Mouse (Mus musculus): ENCODE data around the gene Cdca5. TPM values are rescaled to one million over a fixed set of nuclear protein-coding genes. Genes with fewer than 3 reads are reported as not detected.
"Not testable (repeated sequence)": the region's sequence is repeated elsewhere in the genome, so short reads cannot be mapped to it uniquely, and the experiment has no call there.

Cdca5 gene
- total and polyA plus RNA-seq, 2 experiments from 2014 or later, result 3.0 to 4.7 TPM

DNA sequence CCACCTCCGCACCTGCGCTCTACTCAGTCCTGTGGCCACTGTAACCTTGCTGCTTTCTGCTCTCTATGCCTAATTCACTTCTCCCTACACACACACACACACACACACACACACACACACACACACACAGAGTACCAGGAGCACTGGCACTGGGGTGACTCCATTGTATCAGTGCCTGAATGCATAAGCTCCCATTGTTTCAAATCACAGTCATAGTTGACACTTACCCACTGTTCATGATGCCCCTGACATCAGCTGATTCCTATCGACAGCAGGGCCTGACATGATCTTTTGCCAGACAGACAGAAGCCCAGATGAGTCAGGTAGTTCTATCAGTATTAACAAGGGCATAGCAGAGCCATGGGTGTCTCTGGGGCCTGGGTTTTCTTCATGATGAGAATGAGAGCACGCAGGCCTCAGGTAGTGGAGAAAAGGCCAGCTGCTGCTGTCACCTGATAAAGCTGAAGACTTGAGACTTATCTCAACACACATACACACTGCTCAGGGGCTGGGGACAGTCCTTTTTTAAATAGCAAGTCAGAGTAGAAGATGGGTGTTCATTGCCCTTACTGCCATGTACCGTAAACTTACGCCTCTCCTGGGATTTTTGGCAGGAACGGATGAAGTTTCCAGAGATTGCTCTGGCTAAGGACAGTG lies 47.5 kb downstream of the Cdca5 start:
- Histone ChIP-seq H3K4me1 (ENCODE audit: insufficient read depth) (no peaks in the 10 kb centered on the region; the same call in 1 of the 2 replicates), H3K4me3 (ENCODE audit: low read depth, low read length) (no peak overlapping the region), H3K9ac (no peak overlapping the region), H3K4me2 (ENCODE audit: low read depth) (no peak overlapping the region), H3K36me3 (ENCODE audit: insufficient read depth) (peaks cover 32% of the 10 kb centered on the region), H3K9me3 (ENCODE audit: low read length) (no peaks in the 10 kb centered on the region), H3K27me3 (ENCODE audit: insufficient read depth, low read length) (no peaks in the 10 kb centered on the region), H3K27ac (ENCODE audit: low read depth, low read length) (no peak overlapping the region)
- no peak for TF ChIP-seq CTCF (IDR thresholded peaks at IDR 0.05; ENCODE audit: low read depth)
- no peak for ATAC-seq
- DNase-seq, result no peak
- WGBS, result 84% methylated on average over 7 of the region's 7 CpGs

DNA sequence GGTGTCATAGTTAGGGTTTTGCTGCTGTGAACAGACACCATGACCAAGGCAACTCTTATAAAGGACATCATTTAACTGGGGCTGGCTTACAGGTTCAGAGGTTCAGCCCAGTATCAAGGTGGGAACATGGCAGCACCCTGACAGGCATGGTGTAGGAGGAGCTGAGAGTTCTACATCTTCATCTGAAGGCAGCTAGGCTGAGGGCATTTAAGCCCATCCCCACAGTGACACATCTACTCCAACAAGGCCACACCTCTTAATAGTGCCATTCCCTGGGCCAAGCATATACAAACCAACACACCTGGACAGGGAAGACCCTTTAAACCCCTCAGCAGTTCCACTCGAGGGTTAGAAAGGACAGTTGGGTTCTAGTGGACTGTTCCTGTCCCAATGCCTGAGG lies 48.4 kb downstream of the Cdca5 start:
- not testable (repeated sequence) for DNase-seq; H3K4me2 ChIP-seq (ENCODE audit: low read depth); H3K27ac ChIP-seq (ENCODE audit: low read depth, low read length); H3K4me3 ChIP-seq (ENCODE audit: low read depth, low read length); H3K4me1 ChIP-seq (ENCODE audit: insufficient read depth); ATAC-seq; H3K9me3 ChIP-seq (ENCODE audit: low read length); H3K9ac ChIP-seq; H3K27me3 ChIP-seq (ENCODE audit: insufficient read depth, low read length)
- 62% methylated on average over 1 of the region's 1 CpGs for WGBS
- H3K36me3 ChIP-seq (ENCODE audit: insufficient read depth), result peaks cover 35% of the 10 kb centered on the region

GRCm38 (mm10) chr19:6136397-6136796 lies 51.6 kb downstream of the Cdca5 start:
- no peak for DNase-seq
- WGBS, result 91% methylated on average over 3 of the region's 3 CpGs

DNA sequence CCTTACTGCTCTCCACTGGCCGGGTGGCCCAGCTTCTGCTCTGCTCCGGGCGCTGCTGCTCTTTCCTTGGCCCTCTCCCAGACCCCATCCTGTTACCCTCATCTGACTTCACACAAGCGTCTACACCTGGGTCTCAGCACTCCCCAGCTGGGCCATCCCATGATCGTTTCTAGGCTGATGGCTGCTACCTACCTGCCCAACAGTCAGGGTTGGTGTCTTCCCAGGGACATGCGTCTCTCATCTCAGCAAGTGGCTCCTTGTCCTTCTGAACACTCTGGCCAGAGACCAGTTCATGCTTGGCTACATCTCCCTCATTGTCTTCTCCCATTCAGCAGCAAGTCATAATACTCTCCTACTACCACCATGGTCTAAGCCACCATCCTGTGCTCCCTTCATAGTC lies 54.9 kb downstream of the Cdca5 start:
- Histone ChIP-seq H3K36me3 (ENCODE audit: insufficient read depth) (peaks cover 26% of the 10 kb centered on the region), H3K4me1 (ENCODE audit: insufficient read depth) (peaks cover 10% of the 10 kb centered on the region), H3K9me3 (ENCODE audit: low read length) (no peaks in the 10 kb centered on the region), H3K27ac (ENCODE audit: low read depth, low read length) (peak overlapping the region; percentile 96; the same call in 1 of the 2 replicates), H3K9ac (peak overlapping the region; percentile 77), H3K27me3 (ENCODE audit: insufficient read depth, low read length) (no peaks in the 10 kb centered on the region), H3K4me3 (ENCODE audit: low read depth, low read length) (peak overlapping the region; percentile 68), H3K4me2 (ENCODE audit: low read depth) (peak overlapping the region; percentile 89)
- no peak for TF ChIP-seq CTCF (IDR thresholded peaks at IDR 0.05; ENCODE audit: low read depth)
- 92% methylated on average over 6 of the region's 6 CpGs for WGBS
- ATAC-seq, result no peak
- DNase-seq, result no peak

More at GRCm38 (mm10) chr19:6136397-6136796, 51.6 kb downstream of the Cdca5 start:
- no peaks in the 10 kb centered on the region for H3K27me3 ChIP-seq (ENCODE audit: insufficient read depth, low read length)
- H3K9ac ChIP-seq, result no peak overlapping the region
- peaks cover 10% of the 10 kb centered on the region for H3K4me1 ChIP-seq (ENCODE audit: insufficient read depth)
- H3K4me2 ChIP-seq (ENCODE audit: low read depth), result no peak overlapping the region
- no peak overlapping the region for H3K27ac ChIP-seq (ENCODE audit: low read depth, low read length)
- no peak for TF ChIP-seq CTCF (IDR thresholded peaks at IDR 0.05; ENCODE audit: low read depth)
- no peaks in the 10 kb centered on the region for H3K9me3 ChIP-seq (ENCODE audit: low read length)
- H3K4me3 ChIP-seq (ENCODE audit: low read depth, low read length), result no peak overlapping the region
- peaks cover 35% of the 10 kb centered on the region for H3K36me3 ChIP-seq (ENCODE audit: insufficient read depth)
- no peak for ATAC-seq

DNA sequence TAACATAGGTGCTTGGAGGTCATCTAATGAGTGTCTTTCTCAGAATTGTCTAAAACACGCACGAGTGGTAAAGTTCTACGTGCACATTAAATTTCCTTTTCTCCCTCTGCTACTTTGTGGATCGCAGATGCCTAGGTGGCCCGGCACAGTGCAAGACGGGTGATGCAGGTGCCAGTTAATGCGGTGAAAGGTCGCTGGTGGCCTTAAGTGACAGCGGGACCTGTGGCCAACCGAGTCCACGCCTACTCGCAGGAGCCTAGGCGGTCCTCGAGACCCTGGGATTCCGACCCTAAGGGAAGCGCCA lies 55.5 kb downstream of the Cdca5 start:
- no peak for TF ChIP-seq CTCF (IDR thresholded peaks at IDR 0.05; ENCODE audit: low read depth)
- peak overlapping the region; percentile 77 for H3K9ac ChIP-seq
- H3K27ac ChIP-seq (ENCODE audit: low read depth, low read length), result peak overlapping the region; percentile 96
- ATAC-seq (no peak), DNase-seq (no peak)
- no peaks in the 10 kb centered on the region for H3K27me3 ChIP-seq (ENCODE audit: insufficient read depth, low read length)
- no peaks in the 10 kb centered on the region for H3K9me3 ChIP-seq (ENCODE audit: low read length)
- H3K4me1 ChIP-seq (ENCODE audit: insufficient read depth), result peaks cover 10% of the 10 kb centered on the region
- H3K36me3 ChIP-seq (ENCODE audit: insufficient read depth), result peaks cover 20% of the 10 kb centered on the region
- peak overlapping the region; percentile 89 for H3K4me2 ChIP-seq (ENCODE audit: low read depth)
- 3% methylated on average over 16 of the region's 16 CpGs for WGBS
- peak overlapping the region; percentile 68 for H3K4me3 ChIP-seq (ENCODE audit: low read depth, low read length)

- no peaks in the 10 kb centered on the region for H3K27me3 ChIP-seq (ENCODE audit: insufficient read depth, low read length)
- peak; percentile 92 for TF ChIP-seq CTCF (IDR thresholded peaks at IDR 0.05; ENCODE audit: low read depth)
- peak within 1 kb of the TSS; percentile 77 for H3K9ac ChIP-seq
- ATAC-seq (peak; percentile 93), DNase-seq (peak; percentile 99)
- H3K9me3 ChIP-seq (ENCODE audit: low read length), result no peaks in the 10 kb centered on the region
- under 1% methylated on average over 64 of the region's 68 CpGs for WGBS
- H3K4me1 ChIP-seq (ENCODE audit: insufficient read depth), result peaks cover 10% of the 10 kb centered on the region
- peak within 1 kb of the TSS; percentile 89 for H3K4me2 ChIP-seq (ENCODE audit: low read depth)
- H3K36me3 ChIP-seq (ENCODE audit: insufficient read depth), result peaks cover 15% of the 10 kb centered on the region
- H3K27ac ChIP-seq (ENCODE audit: low read depth, low read length), result peak within 1 kb of the TSS; percentile 96
- H3K4me3 ChIP-seq (ENCODE audit: low read depth, low read length), result peak within 1 kb of the TSS; percentile 68
Measured at GRCm38 (mm10) chr19:6140678-6141393, 56.1 kb downstream of the Cdca5 start, which contains the start of gene Batf2. Batf2 (plus strand) TSS chr19:6140983.

- ATAC-seq (peak; percentile 80), DNase-seq (no peak)
- Histone ChIP-seq H3K4me1 (ENCODE audit: insufficient read depth) (peaks cover 10% of the 10 kb centered on the region), H3K4me2 (ENCODE audit: low read depth) (peak within 1 kb of the TSS; percentile 89), H3K27ac (ENCODE audit: low read depth, low read length) (peak within 1 kb of the TSS; percentile 96), H3K9me3 (ENCODE audit: low read length) (no peaks in the 10 kb centered on the region), H3K9ac (peak within 1 kb of the TSS; percentile 77), H3K4me3 (ENCODE audit: low read depth, low read length) (peak within 1 kb of the TSS; percentile 68), H3K27me3 (ENCODE audit: insufficient read depth, low read length) (no peaks in the 10 kb centered on the region), H3K36me3 (ENCODE audit: insufficient read depth) (peaks cover 11% of the 10 kb centered on the region; the same call in 1 of the 2 replicates)
- TF ChIP-seq CTCF (IDR thresholded peaks at IDR 0.05; ENCODE audit: low read depth), result peak; percentile 56
- WGBS, result 0% methylated on average over 15 of the region's 15 CpGs
Measured at GRCm38 (mm10) chr19:6141394-6141749, 56.6 kb downstream of the Cdca5 start, which contains the start of gene Arl2. Arl2 (minus strand) TSS chr19:6141548.

Small RNA genes lying within 50 kb of the gene (microRNA-seq; reads per million reads assigned to microRNA genes)
- gene Mir6988, result 1.1 to 1.9 reads per million in 2 experiments

Other genes starting within 250 kb of the Cdca5 start
- gene Frmd8, start 209.7 kb upstream of the Cdca5 start, total RNA-seq (2014; rRNA removed), result 8.5 and 13.3 TPM in 2 replicates
- gene Frmd8, start 209.7 kb upstream of the Cdca5 start, polyA plus RNA-seq (2015; fragmentation: Nextera tagmentation; extraction: Ambion mirVana), result 9.0 and 10.3 TPM in 2 replicates
- 2.2 and 2.6 TPM in 2 replicates for gene Slc25a45, start 207.2 kb upstream of the Cdca5 start, total RNA-seq (2014; rRNA removed)
- 2.0 and 2.9 TPM in 2 replicates for gene Slc25a45, start 207.2 kb upstream of the Cdca5 start, polyA plus RNA-seq (2015; fragmentation: Nextera tagmentation; extraction: Ambion mirVana)
- gene Tigd3, start 190.8 kb upstream of the Cdca5 start, total RNA-seq (2014; rRNA removed), result 9.9 and 14.2 TPM in 2 replicates
- gene Tigd3, start 190.8 kb upstream of the Cdca5 start, polyA plus RNA-seq (2015; fragmentation: Nextera tagmentation; extraction: Ambion mirVana), result 8.6 and 10.2 TPM in 2 replicates
- 52.8 and 64.5 TPM in 2 replicates for gene Dpf2, start 172.0 kb upstream of the Cdca5 start, total RNA-seq (2014; rRNA removed)
- gene Dpf2, start 172.0 kb upstream of the Cdca5 start, polyA plus RNA-seq (2015; fragmentation: Nextera tagmentation; extraction: Ambion mirVana), result 56.8 and 60.1 TPM in 2 replicates
- 13.3 and 18.4 TPM in 2 replicates for gene Cdc42ep2, start 160.2 kb upstream of the Cdca5 start, total RNA-seq (2014; rRNA removed)
- 13.5 and 15.6 TPM in 2 replicates for gene Cdc42ep2, start 160.2 kb upstream of the Cdca5 start, polyA plus RNA-seq (2015; fragmentation: Nextera tagmentation; extraction: Ambion mirVana)
- 12.4 and 18.1 TPM in 2 replicates for gene Pola2, start 120.8 kb upstream of the Cdca5 start, total RNA-seq (2014; rRNA removed)
- gene Pola2, start 120.8 kb upstream of the Cdca5 start, polyA plus RNA-seq (2015; fragmentation: Nextera tagmentation; extraction: Ambion mirVana), result 13.7 and 15.3 TPM in 2 replicates
- not detected in 2 replicates for gene Slc22a20, start 98.8 kb upstream of the Cdca5 start, total RNA-seq (2014; rRNA removed)
- gene Slc22a20, start 98.8 kb upstream of the Cdca5 start, polyA plus RNA-seq (2015; fragmentation: Nextera tagmentation; extraction: Ambion mirVana), result not detected in 2 replicates
- 5.5 and 7.7 TPM in 2 replicates for gene Capn1, start 69.1 kb upstream of the Cdca5 start, total RNA-seq (2014; rRNA removed)
- 3.0 and 3.3 TPM in 2 replicates for gene Capn1, start 69.1 kb upstream of the Cdca5 start, polyA plus RNA-seq (2015; fragmentation: Nextera tagmentation; extraction: Ambion mirVana)
- 15.8 and 23.7 TPM in 2 replicates for gene Syvn1, start 38.4 kb upstream of the Cdca5 start, total RNA-seq (2014; rRNA removed)
- gene Syvn1, start 38.4 kb upstream of the Cdca5 start, polyA plus RNA-seq (2015; fragmentation: Nextera tagmentation; extraction: Ambion mirVana), result 24.7 and 27.7 TPM in 2 replicates
- gene Mrpl49, start 27.2 kb upstream of the Cdca5 start, total RNA-seq (2014; rRNA removed), result 47.1 and 50.8 TPM in 2 replicates
- 54.4 and 55.7 TPM in 2 replicates for gene Mrpl49, start 27.2 kb upstream of the Cdca5 start, polyA plus RNA-seq (2015; fragmentation: Nextera tagmentation; extraction: Ambion mirVana)
- gene Fau, start 27.1 kb upstream of the Cdca5 start, total RNA-seq (2014; rRNA removed), result 1,002 and 1,178 TPM in 2 replicates
- 610 and 775 TPM in 2 replicates for gene Fau, start 27.1 kb upstream of the Cdca5 start, polyA plus RNA-seq (2015; fragmentation: Nextera tagmentation; extraction: Ambion mirVana)
- 42.5 and 50.8 TPM in 2 replicates for gene Znhit2, start 23.8 kb upstream of the Cdca5 start, total RNA-seq (2014; rRNA removed)
- gene Znhit2, start 23.8 kb upstream of the Cdca5 start, polyA plus RNA-seq (2015; fragmentation: Nextera tagmentation; extraction: Ambion mirVana), result 46.1 and 47.1 TPM in 2 replicates
- 70.6 and 79.6 TPM in 2 replicates for gene Tm7sf2, start 16.6 kb upstream of the Cdca5 start, total RNA-seq (2014; rRNA removed)
- gene Tm7sf2, start 16.6 kb upstream of the Cdca5 start, polyA plus RNA-seq (2015; fragmentation: Nextera tagmentation; extraction: Ambion mirVana), result 37.1 and 43.3 TPM in 2 replicates
- gene Vps51, start 7.8 kb upstream of the Cdca5 start, total RNA-seq (2014; rRNA removed), result 93.0 and 96.8 TPM in 2 replicates
- gene Vps51, start 7.8 kb upstream of the Cdca5 start, polyA plus RNA-seq (2015; fragmentation: Nextera tagmentation; extraction: Ambion mirVana), result 78.6 and 93.7 TPM in 2 replicates
- not detected in 2 replicates for gene Tmem262, start 5.0 kb upstream of the Cdca5 start, total RNA-seq (2014; rRNA removed)
- not detected in 2 replicates for gene Tmem262, start 5.0 kb upstream of the Cdca5 start, polyA plus RNA-seq (2015; fragmentation: Nextera tagmentation; extraction: Ambion mirVana)
- gene Gm28374, start 2.7 kb upstream of the Cdca5 start, total RNA-seq (2014; rRNA removed), result 0.69 TPM in 1 of 2 replicates, not detected in the other
- 0.57 and 0.68 TPM in 2 replicates for gene Gm28374, start 2.7 kb upstream of the Cdca5 start, polyA plus RNA-seq (2015; fragmentation: Nextera tagmentation; extraction: Ambion mirVana)
- gene Zfpl1, start within 50 bp of the Cdca5 start, total RNA-seq (2014; rRNA removed), result 63.4 and 63.9 TPM in 2 replicates
- 100 and 114 TPM in 2 replicates for gene Zfpl1, start within 50 bp of the Cdca5 start, polyA plus RNA-seq (2015; fragmentation: Nextera tagmentation; extraction: Ambion mirVana)
- gene AC131692.1, start 9.4 kb downstream of the Cdca5 start, total RNA-seq (2014; rRNA removed), result not detected in 2 replicates
- gene AC131692.1, start 9.4 kb downstream of the Cdca5 start, polyA plus RNA-seq (2015; fragmentation: Nextera tagmentation; extraction: Ambion mirVana), result not detected in 2 replicates
- 0.14 and 0.15 TPM in 2 replicates for gene Naaladl1, start 20.8 kb downstream of the Cdca5 start, total RNA-seq (2014; rRNA removed)
- 0.39 and 0.51 TPM in 2 replicates for gene Naaladl1, start 20.8 kb downstream of the Cdca5 start, polyA plus RNA-seq (2015; fragmentation: Nextera tagmentation; extraction: Ambion mirVana)
- gene Sac3d1, start 33.7 kb downstream of the Cdca5 start, total RNA-seq (2014; rRNA removed), result 44.8 and 67.7 TPM in 2 replicates
- gene Sac3d1, start 33.7 kb downstream of the Cdca5 start, polyA plus RNA-seq (2015; fragmentation: Nextera tagmentation; extraction: Ambion mirVana), result 60.8 and 61.5 TPM in 2 replicates
- 46.1 and 57.0 TPM in 2 replicates for gene Snx15, start 43.3 kb downstream of the Cdca5 start, total RNA-seq (2014; rRNA removed)
- 58.0 and 60.5 TPM in 2 replicates for gene Snx15, start 43.3 kb downstream of the Cdca5 start, polyA plus RNA-seq (2015; fragmentation: Nextera tagmentation; extraction: Ambion mirVana)
- not detected in 2 replicates for gene Batf2, start 56.0 kb downstream of the Cdca5 start, total RNA-seq (2014; rRNA removed)
- not detected in 2 replicates for gene Batf2, start 56.0 kb downstream of the Cdca5 start, polyA plus RNA-seq (2015; fragmentation: Nextera tagmentation; extraction: Ambion mirVana)
- 60.6 and 63.8 TPM in 2 replicates for gene Arl2, start 56.6 kb downstream of the Cdca5 start, total RNA-seq (2014; rRNA removed)
- 111 and 118 TPM in 2 replicates for gene Arl2, start 56.6 kb downstream of the Cdca5 start, polyA plus RNA-seq (2015; fragmentation: Nextera tagmentation; extraction: Ambion mirVana)
- not detected in 2 replicates for gene Majin, start 99.4 kb downstream of the Cdca5 start, total RNA-seq (2014; rRNA removed)
- not detected in 2 replicates for gene Majin, start 99.4 kb downstream of the Cdca5 start, polyA plus RNA-seq (2015; fragmentation: Nextera tagmentation; extraction: Ambion mirVana)
- not detected in 2 replicates for gene Gpha2, start 141.4 kb downstream of the Cdca5 start, total RNA-seq (2014; rRNA removed)
- gene Gpha2, start 141.4 kb downstream of the Cdca5 start, polyA plus RNA-seq (2015; fragmentation: Nextera tagmentation; extraction: Ambion mirVana), result 0.50 TPM in 1 of 2 replicates, not detected in the other
- gene Ppp2r5b, start 150.9 kb downstream of the Cdca5 start, total RNA-seq (2014; rRNA removed), result 196 and 203 TPM in 2 replicates
- 144 and 159 TPM in 2 replicates for gene Ppp2r5b, start 150.9 kb downstream of the Cdca5 start, polyA plus RNA-seq (2015; fragmentation: Nextera tagmentation; extraction: Ambion mirVana)
- gene Atg2a, start 156.7 kb downstream of the Cdca5 start, total RNA-seq (2014; rRNA removed), result 21.0 and 26.7 TPM in 2 replicates
- 5.9 and 7.6 TPM in 2 replicates for gene Atg2a, start 156.7 kb downstream of the Cdca5 start, polyA plus RNA-seq (2015; fragmentation: Nextera tagmentation; extraction: Ambion mirVana)
- 91.9 and 120 TPM in 2 replicates for gene Ehd1, start 191.7 kb downstream of the Cdca5 start, total RNA-seq (2014; rRNA removed)
- gene Ehd1, start 191.7 kb downstream of the Cdca5 start, polyA plus RNA-seq (2015; fragmentation: Nextera tagmentation; extraction: Ambion mirVana), result 69.9 and 75.4 TPM in 2 replicates
- 3.1 and 4.7 TPM in 2 replicates for gene Cdc42bpg, start 221.5 kb downstream of the Cdca5 start, total RNA-seq (2014; rRNA removed)
- 0.11 and 0.23 TPM in 2 replicates for gene Cdc42bpg, start 221.5 kb downstream of the Cdca5 start, polyA plus RNA-seq (2015; fragmentation: Nextera tagmentation; extraction: Ambion mirVana)
- 60.5 and 64.3 TPM in 2 replicates for gene Men1, start 250.0 kb downstream of the Cdca5 start, total RNA-seq (2014; rRNA removed)
- gene Men1, start 250.0 kb downstream of the Cdca5 start, polyA plus RNA-seq (2015; fragmentation: Nextera tagmentation; extraction: Ambion mirVana), result 58.3 and 60.9 TPM in 2 replicates

Data from forebrain, postnatal 0 days (tissue).